Mouse (Mus musculus) stomach, embryonic 16.5 days (tissue): ENCODE results near the gene Tatdn3. TPM values are rescaled to one million over a fixed set of nuclear protein-coding genes. Genes with fewer than 3 reads are reported as not detected.
A peak's percentile ranks its signal among the peaks of the same experiment; 100 is the strongest.

ENCODE experiments used
- ATAC-seq: fragments of 200-750 bp; cut with Nextera tagmentation; 2 replicates; pipeline ENCODE4 v1.8.0; 2017; ENCODE audit warnings: moderate number of reproducible peaks, moderate TSS enrichment; ENCODE audit not compliant: insufficient read depth, low FRiP score
- H3K27ac ChIP-seq: fragments of 300-500 bp; sonication (generic); 2 replicates; pipeline ENCODE4 v1.5.1; 2014; ENCODE audit warnings: low read length
- H3K27me3 ChIP-seq: fragments of 300-500 bp; sonication (generic); 2 replicates; pipeline ENCODE4 v1.6.1; 2014; ENCODE audit warnings: low read length, control low read depth, mixed read lengths; ENCODE audit not compliant: control insufficient read depth, insufficient read depth
- H3K36me3 ChIP-seq: fragments of 300-500 bp; sonication (generic); 2 replicates; pipeline ENCODE4 v1.6.1; 2014; ENCODE audit warnings: low read length; ENCODE audit not compliant: control insufficient read depth, insufficient read depth
- H3K4me1 ChIP-seq: fragments of 300-500 bp; sonication (generic); 2 replicates; pipeline ENCODE4 v1.6.1; 2014; ENCODE audit warnings: low read length, control low read depth, mixed read lengths; ENCODE audit not compliant: control insufficient read depth, insufficient read depth
- H3K4me2 ChIP-seq: fragments of 300-500 bp; sonication (generic); 2 replicates; pipeline ENCODE4 v1.6.1; 2014; ENCODE audit warnings: low read depth, low read length, mixed read lengths
- H3K4me3 ChIP-seq: fragments of 300-500 bp; sonication (generic); replicated peaks from 2 replicates; pipeline ENCODE4 v1.5.1; 2014; ENCODE audit warnings: mild to moderate bottlenecking, low read length
- H3K9ac ChIP-seq: fragments of 300-500 bp; sonication (generic); 2 replicates; pipeline ENCODE4 v1.6.1; 2014; ENCODE audit warnings: low read length
- H3K9me3 ChIP-seq: fragments of 300-500 bp; sonication (generic); replicated peaks from 2 replicates; pipeline ENCODE4 v1.6.1; 2016; ENCODE audit warnings: low read length, control low read depth; ENCODE audit not compliant: control insufficient read depth
- WGBS: fragments of 180-500 bp; shearing (Covaris S2); extraction: QIAGEN DNeasy Blood & Tissue Kit; methylation state at CpG from one replicate; pipeline ENCODE4 v1.1.7; 2014; 5-methylcytosine and 5-hydroxymethylcytosine counted together
- polyA plus RNA-seq: library from polyadenylated mRNA; unstranded; fragments of >200 nt; fragmentation: Nextera tagmentation; extraction: Ambion mirVana; gene quantifications from 2 replicates; pipeline ENCODE4 v1.2.1, GENCODE M21; 2015

Tatdn3 gene
- polyA plus RNA-seq = 14.1 and 15.1 TPM in 2 replicates

DNA sequence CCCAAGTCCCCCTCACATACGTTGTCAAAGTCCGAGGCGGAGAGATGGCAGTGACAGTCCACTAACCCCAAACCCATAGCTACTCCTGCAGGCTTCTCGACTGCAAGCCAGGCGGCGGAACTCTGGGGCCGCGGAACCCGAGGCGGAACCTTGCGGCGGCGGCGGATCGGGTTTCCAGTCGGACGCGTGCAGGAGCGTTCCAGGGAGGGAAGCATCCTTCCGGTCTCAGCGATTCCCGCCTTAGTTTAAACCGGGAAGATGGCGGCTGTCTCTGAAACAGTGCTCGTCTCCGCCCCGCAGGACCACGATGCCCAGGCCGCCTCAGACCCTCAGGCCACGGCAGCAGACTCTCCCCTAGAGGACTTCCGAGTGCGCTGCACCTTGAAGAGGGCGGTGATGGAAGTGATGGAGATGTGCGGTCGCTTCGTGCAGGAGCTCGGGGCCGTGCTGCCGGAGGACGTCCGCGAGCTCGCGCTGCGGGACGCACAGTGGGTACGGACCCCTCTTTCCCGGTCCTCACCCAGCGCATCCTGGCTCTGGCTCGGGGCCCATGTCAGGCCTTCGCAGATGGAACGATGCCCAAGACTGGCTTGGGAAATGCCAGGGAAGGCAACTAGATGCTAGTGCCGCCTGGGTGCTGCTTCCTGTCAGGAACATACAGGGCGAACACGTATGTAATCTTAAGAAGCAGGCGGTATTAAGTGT, at the start of gene Tatdn3, which contains the start of gene Nsl1:
Gene Tatdn3, minus strand, starts transcription at position 152 of the 705 bp plus-strand sequence.
Gene Nsl1, plus strand, starts transcription at position 232 of the 705 bp plus-strand sequence.
- Histone ChIP-seq H3K9ac (peak within 1 kb of the TSS; percentile 85), H3K4me2 (peak within 1 kb of the TSS; percentile 71), H3K27me3 (no peaks in the 10 kb centered on the region), H3K27ac (no peak within 1 kb of the TSS; the same call in 1 of the 2 replicates), H3K36me3 (no peaks in the 10 kb centered on the region; the same call in 1 of the 2 replicates), H3K4me3 (peak within 1 kb of the TSS; percentile 80), H3K9me3 (no peaks in the 10 kb centered on the region), H3K4me1 (peaks cover 16% of the 10 kb centered on the region)
- WGBS = under 1% methylated on average over 56 of the region's 56 CpGs
- peak; percentile 90 for ATAC-seq

- 44% methylated on average over 8 of the region's 8 CpGs for WGBS
- H3K4me2 ChIP-seq = no peak overlapping the region
- H3K27me3 ChIP-seq = no peaks in the 10 kb centered on the region
- no peak overlapping the region for H3K9ac ChIP-seq
- peak overlapping the region; percentile 21; the same call in 1 of the 2 replicates for H3K27ac ChIP-seq
- H3K4me1 ChIP-seq = no peaks in the 10 kb centered on the region
- H3K36me3 ChIP-seq = no peaks in the 10 kb centered on the region
- ATAC-seq = peak; percentile 15; the same call in 1 of the 2 replicates
- H3K4me3 ChIP-seq = no peak overlapping the region
- H3K9me3 ChIP-seq = no peaks in the 10 kb centered on the region
Observed at GRCm38 (mm10) chr1:191111146-191111545, 48.4 kb upstream of the Tatdn3 start.

GRCm38 (mm10) chr1:191109907-191110306, 47.2 kb upstream of the Tatdn3 start:
- WGBS = 93% methylated on average over 9 of the region's 9 CpGs

DNA sequence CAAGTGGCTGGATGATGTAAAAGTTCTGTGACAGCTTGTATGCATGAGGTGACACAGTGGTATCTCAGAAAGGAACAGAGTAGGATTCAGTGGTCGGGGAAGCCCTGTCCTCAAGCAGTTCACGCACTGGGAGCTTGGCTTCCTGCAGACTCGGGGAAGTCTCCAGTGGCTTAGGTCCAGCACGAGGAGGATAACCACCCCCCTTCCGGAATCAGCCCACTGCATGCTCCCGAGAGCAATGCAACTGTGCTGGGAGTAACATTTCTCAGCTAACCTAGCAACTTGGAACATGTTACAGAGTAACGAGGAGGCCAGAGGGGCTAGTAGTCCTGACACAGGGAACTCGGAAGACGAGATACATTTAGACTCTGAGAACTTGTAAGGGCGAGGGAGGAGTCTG, 44.6 kb upstream of the Tatdn3 start:
- no peaks in the 10 kb centered on the region for H3K4me1 ChIP-seq
- 62% methylated on average over 10 of the region's 10 CpGs for WGBS

More at GRCm38 (mm10) chr1:191109907-191110306, 47.2 kb upstream of the Tatdn3 start:
- Histone ChIP-seq H3K9ac (no peak overlapping the region), H3K27ac (no peak overlapping the region), H3K4me3 (no peak overlapping the region), H3K4me2 (no peak overlapping the region), H3K36me3 (no peaks in the 10 kb centered on the region), H3K9me3 (no peaks in the 10 kb centered on the region), H3K27me3 (no peaks in the 10 kb centered on the region), H3K4me1 (no peaks in the 10 kb centered on the region)
- ATAC-seq = no peak

GRCm38 (mm10) chr1:191105246-191105645, 42.5 kb upstream of the Tatdn3 start:
- no peak overlapping the region for H3K4me2 ChIP-seq
- H3K27ac ChIP-seq = no peak overlapping the region
- H3K4me3 ChIP-seq = no peak overlapping the region
- H3K9ac ChIP-seq = no peak overlapping the region
- H3K27me3 ChIP-seq = no peaks in the 10 kb centered on the region
- no peaks in the 10 kb centered on the region for H3K36me3 ChIP-seq
- WGBS = 76% methylated on average over 9 of the region's 9 CpGs
- no peak for ATAC-seq
- H3K9me3 ChIP-seq = no peaks in the 10 kb centered on the region
- H3K4me1 ChIP-seq = no peaks in the 10 kb centered on the region

More for the DNA sequence above, 44.6 kb upstream of the Tatdn3 start:
- Histone ChIP-seq H3K4me3 (no peak overlapping the region), H3K36me3 (no peaks in the 10 kb centered on the region), H3K27me3 (no peaks in the 10 kb centered on the region), H3K9ac (no peak overlapping the region), H3K27ac (no peak overlapping the region), H3K4me2 (no peak overlapping the region), H3K9me3 (no peaks in the 10 kb centered on the region)
- no peak for ATAC-seq

DNA sequence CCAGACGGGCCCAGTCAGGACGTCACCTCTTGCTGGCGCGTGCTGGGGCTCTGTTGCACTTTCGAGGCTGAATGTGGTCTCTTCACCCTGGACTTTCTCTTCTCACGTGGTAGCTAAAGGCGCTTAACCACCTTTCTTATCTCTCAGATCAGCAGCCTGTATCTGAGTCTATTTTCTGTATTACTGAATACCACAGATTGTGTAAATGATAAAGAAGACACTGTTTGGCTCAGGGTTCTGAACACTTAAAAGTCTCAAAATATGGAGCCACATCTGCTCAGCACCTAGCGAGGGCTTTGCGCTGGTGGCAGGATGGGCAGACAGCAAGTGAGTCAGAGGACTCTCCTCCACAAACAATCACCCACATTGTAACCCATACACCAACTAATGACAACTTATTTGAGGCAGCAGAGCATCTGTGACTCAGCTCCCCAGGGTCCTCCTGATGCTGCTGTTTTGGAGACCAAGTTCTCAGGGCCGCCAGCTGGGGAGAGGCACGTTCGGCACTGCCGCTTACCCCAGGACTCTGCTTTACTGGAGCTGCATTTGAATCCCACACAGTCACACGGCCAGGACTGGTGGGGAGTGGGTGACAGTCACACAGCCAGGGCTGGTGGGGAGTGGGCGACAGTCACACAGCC, 40.1 kb upstream of the Tatdn3 start:
- Histone ChIP-seq H3K9me3 (no peaks in the 10 kb centered on the region), H3K4me1 (no peaks in the 10 kb centered on the region), H3K9ac (no peak overlapping the region), H3K4me2 (no peak overlapping the region), H3K27me3 (no peaks in the 10 kb centered on the region), H3K27ac (no peak overlapping the region), H3K36me3 (no peaks in the 10 kb centered on the region), H3K4me3 (no peak overlapping the region)
- ATAC-seq = no peak
- 82% methylated on average over 15 of the region's 15 CpGs for WGBS

GRCm38 (mm10) chr1:191099772-191100291, 37.1 kb upstream of the Tatdn3 start:
- WGBS = 66% methylated on average over 5 of the region's 5 CpGs
- no peak for ATAC-seq
- peaks cover 4% of the 10 kb centered on the region; the same call in 1 of the 2 replicates for H3K4me1 ChIP-seq

GRCm38 (mm10) chr1:191099114-191099513, 36.4 kb upstream of the Tatdn3 start:
- ATAC-seq = no peak
- 40% methylated on average over 5 of the region's 5 CpGs for WGBS
- Histone ChIP-seq H3K27me3 (no peaks in the 10 kb centered on the region), H3K4me1 (peaks cover 4% of the 10 kb centered on the region; the same call in 1 of the 2 replicates), H3K4me2 (peak overlapping the region; percentile 98), H3K27ac (no peak overlapping the region), H3K9ac (no peak overlapping the region), H3K9me3 (no peaks in the 10 kb centered on the region), H3K36me3 (no peaks in the 10 kb centered on the region), H3K4me3 (peak overlapping the region; percentile 65; the same call in 1 of the 2 replicates)

More at GRCm38 (mm10) chr1:191099772-191100291, 37.1 kb upstream of the Tatdn3 start:
- Histone ChIP-seq H3K4me3 (no peak overlapping the region), H3K27ac (no peak overlapping the region), H3K4me2 (no peak overlapping the region), H3K9me3 (no peaks in the 10 kb centered on the region), H3K36me3 (no peaks in the 10 kb centered on the region), H3K27me3 (no peaks in the 10 kb centered on the region), H3K9ac (no peak overlapping the region)
